Mouse (Mus musculus) C2C12 (cell line): ENCODE measurements around the gene Myl4. TPM values are rescaled to one million over a fixed set of nuclear protein-coding genes. Genes with fewer than 3 reads are reported as not detected.

Source experiments
- H3K27me3 ChIP-seq: one replicate; pipeline ENCODE4 v1.6.1; 2011; ENCODE audit not compliant: control insufficient read depth, insufficient read depth, insufficient read length
- H3K36me3 ChIP-seq: one replicate; pipeline ENCODE4 v1.6.1; 2011; ENCODE audit not compliant: control insufficient read depth, insufficient read depth
- H3K4me3 ChIP-seq: one replicate; pipeline ENCODE4 v1.5.1; 2011; ENCODE audit warnings: mild to moderate bottlenecking, control low read depth; ENCODE audit not compliant: poor library complexity, insufficient read depth, severe bottlenecking
- H3K79me2 ChIP-seq: one replicate; pipeline ENCODE4 v1.6.1; 2011; ENCODE audit not compliant: control insufficient read depth, insufficient read depth
- H3K79me3 ChIP-seq: one replicate; pipeline ENCODE4 v1.6.1; 2011; ENCODE audit warnings: low read depth, control low read depth
- H3ac ChIP-seq: one replicate; pipeline ENCODE3; 2011; ENCODE audit warnings: low read depth; ENCODE audit not compliant: control insufficient read depth, insufficient read length
- CEBPB ChIP-seq: IDR thresholded peaks from one replicate; pipeline ENCODE4 v1.6.1; 2011; ENCODE audit warnings: low read depth, mild to moderate bottlenecking, control low read depth, moderate library complexity
- CTCF ChIP-seq: IDR thresholded peaks from one replicate; pipeline ENCODE4 v1.5.1; 2011; ENCODE audit not compliant: control insufficient read depth, insufficient read depth, insufficient read length
- FOSL1 ChIP-seq: IDR thresholded peaks from one replicate; pipeline ENCODE4 v1.8.0; 2011; ENCODE audit warnings: mild to moderate bottlenecking, low read length; ENCODE audit not compliant: poor library complexity, insufficient read depth, severe bottlenecking
- MAX ChIP-seq: IDR thresholded peaks from one replicate; pipeline ENCODE4 v1.6.1; 2011; ENCODE audit warnings: mild to moderate bottlenecking, control low read depth
- MYOD1 ChIP-seq: IDR thresholded peaks from one replicate; pipeline ENCODE4 v1.6.1; 2011; ENCODE audit warnings: low read depth; ENCODE audit not compliant: control insufficient read depth, insufficient read length
- MYOG ChIP-seq: IDR thresholded peaks from one replicate; pipeline ENCODE4 v1.6.1; 2011; ENCODE audit not compliant: control insufficient read depth, insufficient read length; ENCODE audit errors: extremely low read depth
- USF1 ChIP-seq: IDR thresholded peaks from one replicate; pipeline ENCODE4 v1.6.1; 2011; ENCODE audit warnings: low read depth, mild to moderate bottlenecking, control low read depth, moderate library complexity
- polyA plus RNA-seq: library from polyadenylated mRNA; unstranded; fragments of >200 nt; fragmentation: generic; extraction: Trizol; gene quantifications from one replicate; pipeline ENCODE4 v1.2.1, GENCODE M21; 2012; ENCODE audit warnings: missing spikeins

The Myl4 gene
- polyA plus RNA-seq, 1 experiment, result 4.2 TPM

GRCm38 (mm10) chr11:104618638-104619076 lies 68.2 kb downstream of the Myl4 start:
- no peaks in the 10 kb centered on the region for H3K27me3 ChIP-seq
- H3ac ChIP-seq, result no peak overlapping the region
- H3K4me3 ChIP-seq, result no peak overlapping the region
- no peaks in the 10 kb centered on the region for H3K36me3 ChIP-seq
- peaks cover 5% of the 10 kb centered on the region for H3K79me3 ChIP-seq
- peaks cover 16% of the 10 kb centered on the region for H3K79me2 ChIP-seq
- TF ChIP-seq MAX, result no peak
- TF ChIP-seq MYOD1, result no peak
- no peak for TF ChIP-seq FOSL1
- no peak for TF ChIP-seq USF1
- TF ChIP-seq CEBPB, result no peak
- no peak for TF ChIP-seq CTCF
- no peak for TF ChIP-seq MYOG

- no peak for TF ChIP-seq FOSL1
- no peak for TF ChIP-seq MAX
- TF ChIP-seq MYOD1, result no peak
- no peak for TF ChIP-seq CTCF
- TF ChIP-seq CEBPB, result no peak
- no peak for TF ChIP-seq MYOG
- no peak for TF ChIP-seq USF1
- Histone ChIP-seq H3ac (no peak overlapping the region), H3K4me3 (no peak overlapping the region), H3K79me3 (peaks cover 5% of the 10 kb centered on the region), H3K79me2 (peaks cover 21% of the 10 kb centered on the region), H3K36me3 (no peaks in the 10 kb centered on the region), H3K27me3 (no peaks in the 10 kb centered on the region)
Measured at GRCm38 (mm10) chr11:104619084-104620022, 68.9 kb downstream of the Myl4 start.

- Histone ChIP-seq H3K79me2 (peaks cover 21% of the 10 kb centered on the region), H3K27me3 (no peaks in the 10 kb centered on the region), H3K36me3 (no peaks in the 10 kb centered on the region), H3K79me3 (peaks cover 5% of the 10 kb centered on the region), H3K4me3 (no peak overlapping the region), H3ac (no peak overlapping the region)
- peak; percentile 20 for TF ChIP-seq MAX
- TF ChIP-seq FOSL1, result peak; percentile 27
- no peak for TF ChIP-seq CTCF
- peak; percentile 20 for TF ChIP-seq CEBPB
- no peak for TF ChIP-seq MYOD1
- no peak for TF ChIP-seq MYOG
- TF ChIP-seq USF1, result no peak
Measured at GRCm38 (mm10) chr11:104622040-104622962, 71.8 kb downstream of the Myl4 start.

GRCm38 (mm10) chr11:104624791-104625391 lies 74.4 kb downstream of the Myl4 start:
- Histone ChIP-seq H3K79me2 (peaks cover 31% of the 10 kb centered on the region), H3K79me3 (peaks cover 5% of the 10 kb centered on the region), H3ac (peak overlapping the region; percentile 47), H3K36me3 (no peaks in the 10 kb centered on the region), H3K27me3 (no peaks in the 10 kb centered on the region), H3K4me3 (no peak overlapping the region)
- peak; percentile 78 for TF ChIP-seq MYOD1
- no peak for TF ChIP-seq MAX
- peak; percentile 79 for TF ChIP-seq FOSL1

- no peak for TF ChIP-seq CTCF
- peak; percentile 37 for TF ChIP-seq USF1
- no peak for TF ChIP-seq FOSL1
- no peak for TF ChIP-seq MYOD1
- no peak for TF ChIP-seq CEBPB
- no peak for TF ChIP-seq MYOG
- peak; percentile 17 for TF ChIP-seq MAX
- Histone ChIP-seq H3K79me3 (no peaks in the 10 kb centered on the region), H3K4me3 (no peak overlapping the region), H3K27me3 (no peaks in the 10 kb centered on the region), H3K36me3 (no peaks in the 10 kb centered on the region), H3K79me2 (peaks cover 24% of the 10 kb centered on the region), H3ac (no peak overlapping the region)
Measured at GRCm38 (mm10) chr11:104625453-104626402, 75.3 kb downstream of the Myl4 start.
